Mouse (Mus musculus) kidney, postnatal 0 days (tissue): ENCODE measurements at regions not wholly inside any gene's neighbourhood (a gene's known extent, or its start where the extent isn't known, plus 50 kb on each side); places are given as distances from the start of the nearest gene placed in this dataset.

Source experiments
- ATAC-seq: fragments of 200-750 bp; cut with Nextera tagmentation; replicated peaks from 2 replicates; pipeline ENCODE4 v1.8.0; 2017; ENCODE audit warnings: low read depth, moderate number of reproducible peaks, moderate TSS enrichment, moderate library complexity; ENCODE audit not compliant: low FRiP score
- DNase-seq: peaks from one replicate; pipeline ENCODE4 v3.0.0-alpha.2; 2016; ENCODE audit warnings: low spot score
- H3K27ac ChIP-seq: fragments of 300-500 bp; sonication (generic); 2 replicates; pipeline ENCODE4 v1.5.1; 2014; ENCODE audit warnings: mild to moderate bottlenecking
- H3K27me3 ChIP-seq: fragments of 300-500 bp; sonication (generic); 2 replicates; pipeline ENCODE4 v1.6.1; 2014; ENCODE audit warnings: low read length, mixed read lengths; ENCODE audit not compliant: insufficient read depth
- H3K36me3 ChIP-seq: fragments of 300-500 bp; sonication (generic); 2 replicates; pipeline ENCODE4 v1.6.1; 2014; ENCODE audit warnings: low read length, mixed read lengths; ENCODE audit not compliant: insufficient read depth
- H3K4me1 ChIP-seq: fragments of 300-500 bp; sonication (generic); replicated peaks from 2 replicates; pipeline ENCODE4 v1.6.1; 2014; ENCODE audit warnings: antibody characterized with exemption, low read length, mixed read lengths; ENCODE audit not compliant: insufficient read depth
- H3K4me2 ChIP-seq: fragments of 300-500 bp; sonication (generic); 2 replicates; pipeline ENCODE4 v1.6.1; 2014; ENCODE audit warnings: mild to moderate bottlenecking, low read length, moderate library complexity, mixed read lengths
- H3K4me3 ChIP-seq: fragments of 300-500 bp; sonication (generic); replicated peaks from 2 replicates; pipeline ENCODE4 v1.5.1; 2014; ENCODE audit warnings: low read depth, low read length
- H3K9ac ChIP-seq: fragments of 300-500 bp; sonication (generic); 2 replicates; pipeline ENCODE4 v1.6.1; 2014; ENCODE audit warnings: low read depth, low read length
- H3K9me3 ChIP-seq: fragments of 300-500 bp; sonication (generic); replicated peaks from 2 replicates; pipeline ENCODE4 v1.6.1; 2016; ENCODE audit warnings: low read length, inconsistent platforms, mixed read lengths
- CTCF ChIP-seq: IDR thresholded peaks from 2 replicates; pipeline ENCODE4 v1.5.1; 2016; ENCODE audit warnings: antibody characterized with exemption, low read depth, mild to moderate bottlenecking, moderate library complexity
- WGBS: fragments of 180-500 bp; shearing (Covaris S2); extraction: QIAGEN DNeasy Blood & Tissue Kit; methylation state at CpG from one replicate; pipeline ENCODE4 v1.1.7; 2014; 5-methylcytosine and 5-hydroxymethylcytosine counted together

DNA sequence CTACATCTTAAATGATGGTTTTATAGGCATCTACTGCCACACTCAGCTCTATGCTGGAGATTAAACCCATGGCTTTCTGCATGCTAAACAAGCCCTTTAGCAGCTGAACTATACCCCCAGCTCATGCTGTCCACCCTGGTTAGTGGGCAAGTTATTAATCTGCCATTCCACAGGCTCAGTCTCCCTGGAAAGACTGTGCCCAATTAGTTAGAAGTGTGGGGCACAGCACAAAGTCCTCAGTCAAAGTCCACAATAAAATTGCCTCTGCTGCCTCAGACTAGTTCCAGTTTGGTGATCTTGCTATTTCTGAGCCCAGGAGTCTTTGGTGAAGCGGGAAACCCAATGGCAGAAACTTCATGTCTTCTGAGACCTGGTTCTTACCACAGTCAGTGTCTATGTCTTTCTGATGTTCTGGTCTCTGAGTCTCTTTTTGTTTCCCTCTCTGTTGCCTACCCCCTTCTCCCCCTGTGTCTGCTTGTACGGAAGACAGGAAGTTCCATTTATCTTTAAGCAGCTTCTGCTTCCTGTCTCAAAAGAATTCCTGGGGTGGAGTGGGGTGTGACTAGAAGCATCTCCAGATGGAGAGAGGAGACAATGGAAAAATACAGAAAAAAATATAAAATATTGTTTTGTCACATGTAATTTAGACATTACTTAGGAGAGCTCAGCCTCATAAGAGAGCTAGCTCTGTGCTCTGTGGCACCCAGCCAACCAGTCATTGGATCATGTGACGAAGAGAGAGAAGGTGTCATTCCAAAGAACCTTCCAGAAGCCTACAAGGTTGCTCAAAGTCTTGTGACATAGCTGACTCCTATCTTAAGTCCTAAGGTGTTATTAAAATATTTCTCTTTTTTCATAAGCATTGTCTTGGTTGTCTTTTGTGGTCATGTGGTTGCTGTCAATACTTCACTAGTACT is 133.3 kb upstream of the Max start:
- H3K4me1 ChIP-seq = no peaks in the 10 kb centered on the region
- ATAC-seq (peak; percentile 90), DNase-seq (peak; percentile 29)
- H3K9me3 ChIP-seq = no peaks in the 10 kb centered on the region
- no peak overlapping the region for H3K9ac ChIP-seq
- WGBS = 70% methylated on average over 3 of the region's 3 CpGs
- no peaks in the 10 kb centered on the region for H3K36me3 ChIP-seq
- H3K27me3 ChIP-seq = no peaks in the 10 kb centered on the region
- H3K4me2 ChIP-seq = no peak overlapping the region
- H3K27ac ChIP-seq = peak overlapping the region; percentile 68
- no peak overlapping the region for H3K4me3 ChIP-seq
- no peak for TF ChIP-seq CTCF

DNA sequence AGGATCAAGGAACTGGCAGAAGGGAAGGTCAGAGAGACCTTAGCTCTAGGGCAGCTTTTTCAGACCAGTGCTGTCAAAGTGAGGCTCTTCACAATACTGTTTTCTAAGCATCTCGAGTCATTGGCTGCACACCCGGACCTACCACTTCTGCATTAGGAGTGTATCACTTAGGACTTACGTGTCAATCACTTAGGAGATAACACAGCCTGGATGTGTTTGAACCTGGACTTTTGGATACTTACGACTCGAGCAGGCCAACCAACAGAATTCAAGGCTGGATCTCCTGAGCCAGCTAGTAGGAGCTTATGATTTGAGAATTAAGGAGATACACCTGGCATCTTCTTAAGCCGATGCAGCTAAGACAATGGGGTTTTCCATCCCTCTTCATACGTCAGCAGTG is 132.2 kb upstream of the Max start:
- H3K4me2 ChIP-seq = no peak overlapping the region
- H3K9ac ChIP-seq = no peak overlapping the region
- no peaks in the 10 kb centered on the region for H3K9me3 ChIP-seq
- no peak for TF ChIP-seq CTCF
- no peak for DNase-seq
- H3K4me1 ChIP-seq = no peaks in the 10 kb centered on the region
- no peak for ATAC-seq
- WGBS = 78% methylated on average over 7 of the region's 7 CpGs
- no peak overlapping the region for H3K4me3 ChIP-seq
- H3K27me3 ChIP-seq = no peaks in the 10 kb centered on the region
- no peak overlapping the region for H3K27ac ChIP-seq
- H3K36me3 ChIP-seq = no peaks in the 10 kb centered on the region

DNA sequence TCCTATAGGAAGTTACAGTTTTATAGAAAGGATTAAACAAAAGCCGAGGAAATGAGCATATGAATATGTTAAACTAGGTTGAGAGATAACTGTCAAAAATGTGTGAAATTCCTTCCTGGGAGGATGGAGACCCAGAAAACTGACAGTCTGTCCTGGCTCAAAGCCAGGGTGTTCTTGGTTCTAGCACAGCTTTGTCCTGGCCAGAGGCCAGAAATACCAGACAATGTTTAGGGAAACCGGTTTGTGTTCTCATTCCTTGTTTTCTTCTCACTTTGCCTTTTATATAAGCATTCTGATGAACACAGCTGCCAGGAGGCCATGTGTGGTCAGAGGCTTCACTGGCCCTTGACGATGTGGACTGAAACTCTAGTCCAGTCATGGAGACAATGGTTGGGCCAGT is 130.7 kb upstream of the Max start:
- H3K4me3 ChIP-seq = no peak overlapping the region
- no peak for TF ChIP-seq CTCF
- no peak overlapping the region for H3K27ac ChIP-seq
- H3K9me3 ChIP-seq = no peaks in the 10 kb centered on the region
- peak; percentile 51 for DNase-seq
- no peaks in the 10 kb centered on the region for H3K27me3 ChIP-seq
- H3K4me1 ChIP-seq = no peaks in the 10 kb centered on the region
- ATAC-seq = no peak
- H3K36me3 ChIP-seq = no peaks in the 10 kb centered on the region
- H3K4me2 ChIP-seq = no peak overlapping the region
- no peak overlapping the region for H3K9ac ChIP-seq
- 26% methylated on average over 3 of the region's 3 CpGs for WGBS

DNA sequence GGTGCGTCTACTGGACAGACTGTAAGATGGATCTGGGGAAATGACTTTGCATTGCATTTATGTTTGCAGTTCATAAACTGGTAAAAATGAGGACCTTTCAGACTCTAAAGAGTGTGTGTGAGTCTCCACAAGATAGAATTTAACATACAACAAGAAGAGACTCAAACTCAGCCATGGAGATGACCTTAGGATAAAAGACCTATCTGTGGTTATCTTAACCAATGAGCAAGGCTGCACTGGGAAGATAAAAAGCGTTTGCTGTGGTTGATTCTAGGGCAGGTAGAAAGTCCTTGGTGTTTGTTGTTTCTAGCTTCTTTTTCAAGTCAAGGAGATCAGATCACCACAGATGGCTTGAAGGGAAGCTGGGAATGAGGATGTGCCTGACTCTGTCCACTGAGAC is 130.1 kb upstream of the Max start:
- H3K9me3 ChIP-seq = no peaks in the 10 kb centered on the region
- H3K4me3 ChIP-seq = no peak overlapping the region
- no peaks in the 10 kb centered on the region for H3K27me3 ChIP-seq
- no peaks in the 10 kb centered on the region for H3K4me1 ChIP-seq
- no peaks in the 10 kb centered on the region for H3K36me3 ChIP-seq
- H3K27ac ChIP-seq = no peak overlapping the region
- 70% methylated on average over 2 of the region's 2 CpGs for WGBS
- TF ChIP-seq CTCF = no peak
- no peak overlapping the region for H3K9ac ChIP-seq
- no peak overlapping the region for H3K4me2 ChIP-seq
- no peak for DNase-seq
- no peak for ATAC-seq

DNA sequence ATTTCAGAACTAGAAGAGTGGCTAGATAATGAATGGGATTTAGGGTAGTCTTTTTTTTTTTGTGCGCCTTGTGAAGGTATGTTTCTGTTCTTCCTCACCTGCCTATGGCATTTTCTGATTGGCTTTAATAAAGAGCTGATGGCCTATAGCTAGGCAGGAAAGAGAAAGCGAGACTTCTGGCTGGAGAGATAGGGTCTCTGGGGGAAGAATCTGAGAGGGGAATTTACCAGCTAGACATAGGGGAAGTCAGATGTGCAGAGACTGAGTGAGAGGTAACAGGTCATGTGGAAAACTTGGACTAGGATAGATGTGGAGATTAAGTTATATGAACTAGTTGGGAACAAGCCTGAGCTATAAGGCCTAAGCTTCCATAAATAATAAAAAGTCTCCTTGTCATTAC is 129.7 kb upstream of the Max start:
- H3K4me3 ChIP-seq = no peak overlapping the region
- H3K36me3 ChIP-seq = no peaks in the 10 kb centered on the region
- no peak for ATAC-seq
- no peak overlapping the region for H3K4me2 ChIP-seq
- H3K27me3 ChIP-seq = no peaks in the 10 kb centered on the region
- DNase-seq = no peak
- H3K9ac ChIP-seq = no peak overlapping the region
- no peaks in the 10 kb centered on the region for H3K9me3 ChIP-seq
- TF ChIP-seq CTCF = no peak
- no peak overlapping the region for H3K27ac ChIP-seq
- WGBS = 88% methylated on average over 2 of the region's 2 CpGs
- H3K4me1 ChIP-seq = no peaks in the 10 kb centered on the region

DNA sequence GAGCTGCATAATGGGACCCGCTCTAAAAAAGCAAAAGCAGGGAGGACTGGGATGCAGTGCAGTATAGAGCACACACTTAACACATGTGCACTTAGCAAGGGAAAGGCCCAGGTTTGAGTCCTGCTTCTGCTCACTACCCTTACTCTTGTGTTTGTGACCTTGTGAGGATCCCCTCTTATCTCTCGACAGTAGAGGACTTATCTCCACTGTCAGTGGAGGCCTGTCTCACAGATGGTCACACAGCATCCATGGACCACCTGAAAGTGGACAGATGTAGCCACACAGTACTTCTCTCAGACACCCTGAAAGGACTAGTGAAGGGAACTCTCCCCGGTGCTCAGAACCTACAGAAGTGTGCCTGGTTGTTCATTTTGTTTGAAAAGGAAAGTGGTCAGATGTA is 128.5 kb upstream of the Max start:
- Histone ChIP-seq H3K4me3 (no peak overlapping the region), H3K9ac (no peak overlapping the region), H3K4me1 (no peaks in the 10 kb centered on the region), H3K27ac (no peak overlapping the region), H3K4me2 (no peak overlapping the region), H3K36me3 (no peaks in the 10 kb centered on the region), H3K9me3 (no peaks in the 10 kb centered on the region), H3K27me3 (no peaks in the 10 kb centered on the region)
- 76% methylated on average over 3 of the region's 3 CpGs for WGBS
- DNase-seq (no peak), ATAC-seq (no peak)
- no peak for TF ChIP-seq CTCF
